Mouse (Mus musculus) testis, adult 2 months (tissue): Measurements from ENCODE around the gene Xrcc4. TPM values are rescaled to one million over a fixed set of nuclear protein-coding genes. Genes with fewer than 3 reads are reported as not detected.

Experiments
- H3K27ac ChIP-seq: fragments of 200-500 bp; 2 replicates; pipeline ENCODE4 v1.5.1; 2012; ENCODE audit warnings: low read depth, low read length; ENCODE audit not compliant: control insufficient read depth, insufficient read depth
- H3K27me3 ChIP-seq: fragments of 200-500 bp; 2 replicates; pipeline ENCODE4 v1.6.1; 2012; ENCODE audit warnings: mild to moderate bottlenecking, low read length, moderate library complexity; ENCODE audit not compliant: control insufficient read depth, insufficient read depth
- H3K36me3 ChIP-seq: fragments of 200-500 bp; 2 replicates; pipeline ENCODE4 v1.6.1; 2012; ENCODE audit warnings: mild to moderate bottlenecking, low read length; ENCODE audit not compliant: control insufficient read depth, insufficient read depth
- H3K4me1 ChIP-seq: fragments of 200-500 bp; 2 replicates; pipeline ENCODE4 v1.6.1; 2012; ENCODE audit warnings: low read length; ENCODE audit not compliant: control insufficient read depth, insufficient read depth
- H3K4me3 ChIP-seq: fragments of 200-500 bp; 2 replicates; pipeline ENCODE4 v1.5.1; 2012; ENCODE audit warnings: low read depth, mild to moderate bottlenecking, low read length, moderate library complexity, mixed read lengths; ENCODE audit not compliant: control insufficient read depth
- CTCF ChIP-seq: fragments of 200-500 bp; IDR thresholded peaks from 2 replicates; pipeline ENCODE4 v1.5.1; 2012; ENCODE audit warnings: low read depth, mild to moderate bottlenecking, inconsistent platforms, low read length, moderate library complexity; ENCODE audit not compliant: control insufficient read depth, insufficient read depth, insufficient replicate concordance
- POLR2A ChIP-seq: fragments of 200-500 bp; IDR thresholded peaks from 2 replicates; pipeline ENCODE4 v1.6.1; 2012; ENCODE audit warnings: low read depth, mild to moderate bottlenecking, inconsistent platforms, low read length, moderate library complexity; ENCODE audit not compliant: control insufficient read depth
- polyA plus RNA-seq: library from polyadenylated mRNA; depleted of rRNA; stranded (reverse); fragments of >200 nt; gene quantifications from 2 replicates; pipeline ENCODE4 v1.2.3, GENCODE M21; 2012

The Xrcc4 gene
- polyA plus RNA-seq, 1 experiment: 21.0 TPM

- Histone ChIP-seq H3K27ac (no peak overlapping the region), H3K4me3 (no peak overlapping the region), H3K4me1 (peaks cover 11% of the 10 kb centered on the region), H3K36me3 (no peaks in the 10 kb centered on the region), H3K27me3 (no peaks in the 10 kb centered on the region)
- TF ChIP-seq CTCF (no peak), POLR2A (no peak)
These were observed 346.2 kb downstream of the Xrcc4 start for GRCm38 (mm10) chr13:89743201-89743600.

GRCm38 (mm10) chr13:89742686-89743200 is 346.7 kb downstream of the Xrcc4 start:
- H3K27ac ChIP-seq: no peak overlapping the region
- no peaks in the 10 kb centered on the region for H3K36me3 ChIP-seq
- peaks cover 11% of the 10 kb centered on the region for H3K4me1 ChIP-seq

GRCm38 (mm10) chr13:89741766-89742685 is 347.4 kb downstream of the Xrcc4 start, which contains the start of gene Vcan:
Gene Vcan (minus strand): TSS chr13:89742509.
- TF ChIP-seq POLR2A (no peak), CTCF (no peak)
- Histone ChIP-seq H3K27ac (no peak within 1 kb of the TSS), H3K4me3 (peak within 1 kb of the TSS; percentile 35), H3K4me1 (peaks cover 11% of the 10 kb centered on the region), H3K36me3 (no peaks in the 10 kb centered on the region), H3K27me3 (no peaks in the 10 kb centered on the region)

More at GRCm38 (mm10) chr13:89742686-89743200, 346.7 kb downstream of the Xrcc4 start:
- no peak overlapping the region for H3K4me3 ChIP-seq
- TF ChIP-seq CTCF (no peak), POLR2A (no peak)
- no peaks in the 10 kb centered on the region for H3K27me3 ChIP-seq

GRCm38 (mm10) chr13:89741116-89741551 is 348.3 kb downstream of the Xrcc4 start:
- H3K27me3 ChIP-seq: no peaks in the 10 kb centered on the region
- no peaks in the 10 kb centered on the region for H3K36me3 ChIP-seq
- H3K4me1 ChIP-seq: peaks cover 11% of the 10 kb centered on the region
- TF ChIP-seq CTCF: no peak
- TF ChIP-seq POLR2A: no peak
- H3K27ac ChIP-seq: no peak overlapping the region
- peak overlapping the region; percentile 32 for H3K4me3 ChIP-seq

- no peak overlapping the region for H3K27ac ChIP-seq
- TF ChIP-seq POLR2A (no peak), CTCF (no peak)
- peaks cover 11% of the 10 kb centered on the region for H3K4me1 ChIP-seq
- no peaks in the 10 kb centered on the region for H3K36me3 ChIP-seq
- H3K27me3 ChIP-seq: no peaks in the 10 kb centered on the region
- H3K4me3 ChIP-seq: peak overlapping the region; percentile 64
These were observed 348.9 kb downstream of the Xrcc4 start for GRCm38 (mm10) chr13:89740243-89741115.

- TF ChIP-seq CTCF (no peak), POLR2A (no peak)
- no peaks in the 10 kb centered on the region for H3K36me3 ChIP-seq
- no peaks in the 10 kb centered on the region for H3K27me3 ChIP-seq
- peaks cover 11% of the 10 kb centered on the region for H3K4me1 ChIP-seq
- no peak overlapping the region; the same call in 1 of the 2 replicates for H3K27ac ChIP-seq
- H3K4me3 ChIP-seq: peak overlapping the region; percentile 64
These were observed 349.6 kb downstream of the Xrcc4 start for GRCm38 (mm10) chr13:89739696-89740242.
